In genomic region chr10:81356991-81357844, GRCm38 (mm10) we compare ENCODE assay signal across 8 mouse cellular contexts. TPM values are rescaled to one million over a fixed set of nuclear protein-coding genes. Genes with fewer than 3 reads are reported as not detected.
DNase-seq lines count a peak whose midpoint lies in the region; ATAC-seq lines count a peak whose summit lies in the region.

Gene Mfsd12, plus strand, starts transcription at chr10:81357491.

- ATAC-seq in inflammation-experienced regulatory T-cells, adult 6 months, result peak; percentile 97
- peak; percentile 77 for ATAC-seq in megakaryocyte progenitor cell, adult 5-6 weeks (replicated peaks; ENCODE audit: poor library complexity)

- intact Hi-C loops in gastrocnemius, postnatal 14 days (cut with DNase I; ENCODE audit: low total_unique reads), result no loop called here
- intact Hi-C loops in left cerebral cortex, postnatal 10 days (cut with DNase I), result no loop called here

- peak; percentile 88 to 89 for DNase-seq in adrenal gland, adult 18-20 months (ENCODE audit: low spot score in 2 of 2)
- DNase-seq in embryo, embryonic 10.5 days (ENCODE audit: low spot score), result peak; percentile 93
- DNase-seq in gastrocnemius, postnatal 14 days, result peak; percentile 94
- DNase-seq in left cerebral cortex, postnatal 10 days (ENCODE audit: extremely low spot score in 1 of 2, low spot score in 2 of 2), result peak; percentile 88 to 96
- peak; percentile 95 to 96 for DNase-seq in right cerebral cortex, postnatal 10 days (ENCODE audit: low spot score in 2 of 2)
- peak; percentile 93 for DNase-seq in urinary bladder, postnatal 14 days (ENCODE audit: low spot score)

RNA-seq across cellular contexts. Expression of gene Mfsd12, which starts in this region (rescaled TPM):
- total RNA-seq in adrenal gland, adult 18-20 months (2021), result 10 to 100 TPM; 16.0 to 29.6 TPM
- total RNA-seq in gastrocnemius, postnatal 14 days (2021), result 1 to 10 TPM; 3.7 to 4.0 TPM
- polyA plus RNA-seq in inflammation-experienced regulatory T-cells, adult 6 months (2017; shearing (Covaris generic)), result 1 to 10 TPM; 1.6 to 2.1 (median 1.9) TPM
- total RNA-seq in left cerebral cortex, postnatal 10 days (2021), result 10 to 100 TPM; 32.8 to 35.9 TPM
- 6.7 and 7.0 TPM in 2 replicates for total RNA-seq in megakaryocyte progenitor cell, adult 5-6 weeks (2015)
- 12.1 and 12.6 TPM in 2 replicates for total RNA-seq in megakaryocyte progenitor cell, adult 5-6 weeks (2017)

Comparison
In these comparisons a context has a peak if more than half of its experiments do, and no peak if none do; other contexts are left out.
1. Peak in every context shown above with its lines: DNase-seq and ATAC-seq.